Mouse (Mus musculus): ENCODE results near the gene Vcl. TPM values are rescaled to one million over a fixed set of nuclear protein-coding genes. Genes with fewer than 3 reads are reported as not detected.

The Vcl gene
- 29.0 and 29.8 TPM in 2 replicates for total RNA-seq (2014; fragmentation: Nextera tagmentation)
- total RNA-seq (2017): 25.2 and 25.4 TPM in 2 replicates

- ATAC-seq (replicated peaks; ENCODE audit: poor library complexity, severe bottlenecking): peak; percentile 71
Observed at GRCm38 (mm10) chr14:20928848-20929745, at the start of gene Vcl. TSS of gene Vcl (plus strand) at chr14:20929398.

DNA sequence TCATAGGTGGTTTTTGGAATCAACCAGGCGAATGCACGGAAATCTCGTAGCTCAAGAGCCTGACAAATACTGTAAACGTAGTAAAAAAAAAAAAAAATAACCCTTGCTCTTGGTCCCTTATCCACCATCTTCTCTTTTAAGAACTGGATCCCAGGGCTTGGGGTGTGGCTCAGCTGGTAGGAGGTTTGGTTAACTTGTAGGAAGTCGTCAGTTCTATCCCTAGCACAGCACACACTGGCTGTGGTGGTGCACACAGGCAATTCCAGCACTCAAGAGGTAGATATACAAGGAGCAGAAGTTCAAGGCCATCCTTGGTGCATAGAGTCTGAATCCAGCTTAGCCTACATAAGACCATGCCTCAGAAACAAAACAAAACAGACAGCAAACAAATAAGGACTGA is 44.5 kb upstream of the Vcl start:
- 0 out of 2 replicates have a peak, but pooled peaks have one; percentile 7 for ATAC-seq (replicated peaks; ENCODE audit: poor library complexity, severe bottlenecking)

GRCm38 (mm10) chr14:20885091-20885888 is 43.9 kb upstream of the Vcl start:
- ATAC-seq (replicated peaks; ENCODE audit: poor library complexity, severe bottlenecking): peak; percentile 85

DNA sequence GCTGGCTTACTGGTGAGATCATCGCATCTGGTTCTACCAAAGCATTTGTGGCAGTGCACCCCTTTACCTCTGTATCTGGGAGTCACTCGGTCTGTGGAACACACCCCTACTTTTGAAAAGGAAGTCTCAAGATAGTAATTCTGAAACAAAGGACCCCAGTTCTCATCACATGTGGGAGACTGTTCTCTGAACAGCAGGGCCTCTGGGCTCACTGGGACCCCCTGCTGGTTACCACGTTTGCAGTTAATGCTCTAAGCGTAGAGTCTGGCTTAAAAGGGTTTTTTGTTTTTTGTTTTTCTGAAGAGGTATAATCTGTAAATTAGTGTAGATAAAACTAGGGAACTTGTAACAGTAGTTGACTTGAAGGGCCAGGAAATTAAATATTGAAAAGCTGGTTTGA is 42.9 kb upstream of the Vcl start:
- ATAC-seq (replicated peaks; ENCODE audit: poor library complexity, severe bottlenecking): 0 out of 2 replicates have a peak, but pooled peaks have one; percentile 32

DNA sequence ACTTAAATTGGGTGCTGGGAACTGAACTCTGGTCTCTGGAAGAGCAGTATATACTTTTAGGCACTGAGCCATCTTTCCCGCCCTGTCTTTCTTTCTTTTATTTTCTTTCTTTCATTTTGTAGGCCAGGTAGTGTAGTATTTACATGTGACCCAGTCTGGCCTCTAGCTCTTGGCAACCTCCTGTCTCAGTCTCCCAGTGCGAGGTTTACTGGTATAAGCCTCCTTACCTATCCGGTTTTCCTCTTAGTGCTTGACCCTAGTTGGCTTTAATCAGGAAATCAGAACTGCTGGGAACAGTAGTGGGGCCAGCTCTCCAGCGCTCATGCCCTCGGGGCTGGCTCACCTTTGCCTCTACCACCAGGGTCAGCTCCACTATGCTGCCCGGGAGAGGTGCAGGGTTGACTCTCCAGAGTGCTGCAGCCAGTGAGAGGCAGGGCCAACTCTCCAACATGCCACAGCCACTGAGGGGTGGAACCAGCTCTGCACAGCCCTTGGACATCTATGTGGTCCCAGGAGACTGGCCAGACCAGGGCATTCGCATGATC is 41.6 kb upstream of the Vcl start:
- ATAC-seq (replicated peaks; ENCODE audit: poor library complexity, severe bottlenecking): no peak

GRCm38 (mm10) chr14:20891941-20892402 is 37.2 kb upstream of the Vcl start:
- peak; percentile 90 for ATAC-seq (replicated peaks; ENCODE audit: poor library complexity, severe bottlenecking)

- ATAC-seq (replicated peaks; ENCODE audit: poor library complexity, severe bottlenecking): no peak
Observed at GRCm38 (mm10) chr14:20893815-20894214, 35.4 kb upstream of the Vcl start.

DNA sequence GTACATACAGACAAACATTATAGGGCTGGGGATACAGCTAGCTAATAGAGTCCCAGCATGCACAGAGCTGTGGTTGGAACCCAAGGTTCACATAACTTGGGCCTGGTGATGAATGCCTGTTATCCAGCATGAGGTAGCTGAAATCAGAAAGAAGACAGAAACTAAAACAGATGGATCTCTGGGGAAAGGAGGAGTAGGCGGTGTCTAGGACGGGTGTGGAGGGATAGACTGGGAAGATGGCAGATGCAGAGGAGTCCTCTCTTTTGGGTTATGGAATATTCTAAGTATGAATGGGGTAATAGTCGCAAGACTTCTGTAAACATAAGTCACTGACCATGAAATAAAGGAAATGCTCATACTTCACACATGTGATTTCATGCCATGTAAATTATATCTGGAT is 27.9 kb upstream of the Vcl start:
- ATAC-seq (replicated peaks; ENCODE audit: poor library complexity, severe bottlenecking): no peak

DNA sequence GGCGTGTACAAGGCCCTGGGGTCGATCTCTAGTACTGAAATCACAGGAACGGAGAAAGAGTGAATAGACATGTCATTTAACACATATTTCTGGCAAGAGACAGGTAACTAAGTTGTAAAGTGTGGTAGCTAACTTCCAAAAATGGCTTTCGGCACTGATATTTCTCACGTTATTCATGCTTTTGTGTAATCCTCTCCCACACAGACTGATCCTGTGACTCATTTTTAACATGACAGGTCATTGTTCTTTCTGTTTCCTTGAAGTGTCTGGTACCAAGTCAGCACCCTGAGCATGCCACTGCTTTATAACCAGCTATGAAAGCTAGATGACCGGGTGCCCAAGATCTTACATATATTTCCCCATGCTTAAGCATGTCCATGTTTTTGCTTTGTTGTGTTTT is 26.1 kb upstream of the Vcl start:
- no peak for ATAC-seq (replicated peaks; ENCODE audit: poor library complexity, severe bottlenecking)

DNA sequence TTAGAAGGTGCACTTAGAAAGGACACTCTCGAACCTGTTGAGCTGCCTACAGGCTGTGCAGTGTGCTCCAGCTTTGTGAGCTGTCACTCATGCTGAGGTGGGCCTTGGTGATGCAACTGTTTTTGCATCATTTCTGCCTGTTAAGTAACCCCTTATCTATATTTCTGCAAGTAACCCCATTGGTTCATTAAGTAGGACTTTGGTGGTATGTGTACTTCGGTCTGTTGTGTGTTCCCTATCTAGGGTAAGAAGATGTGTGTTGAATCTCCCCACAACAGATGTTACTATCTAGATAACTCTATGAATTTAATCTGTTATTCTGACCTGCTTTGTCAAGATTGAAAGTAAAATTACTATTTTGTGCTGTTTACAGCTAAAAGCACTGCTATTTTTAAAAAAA is 17.4 kb upstream of the Vcl start:
- ATAC-seq (replicated peaks; ENCODE audit: poor library complexity, severe bottlenecking): peak; percentile 92

GRCm38 (mm10) chr14:20914415-20914814 is 14.8 kb upstream of the Vcl start:
- ATAC-seq (replicated peaks; ENCODE audit: poor library complexity, severe bottlenecking): no peak

DNA sequence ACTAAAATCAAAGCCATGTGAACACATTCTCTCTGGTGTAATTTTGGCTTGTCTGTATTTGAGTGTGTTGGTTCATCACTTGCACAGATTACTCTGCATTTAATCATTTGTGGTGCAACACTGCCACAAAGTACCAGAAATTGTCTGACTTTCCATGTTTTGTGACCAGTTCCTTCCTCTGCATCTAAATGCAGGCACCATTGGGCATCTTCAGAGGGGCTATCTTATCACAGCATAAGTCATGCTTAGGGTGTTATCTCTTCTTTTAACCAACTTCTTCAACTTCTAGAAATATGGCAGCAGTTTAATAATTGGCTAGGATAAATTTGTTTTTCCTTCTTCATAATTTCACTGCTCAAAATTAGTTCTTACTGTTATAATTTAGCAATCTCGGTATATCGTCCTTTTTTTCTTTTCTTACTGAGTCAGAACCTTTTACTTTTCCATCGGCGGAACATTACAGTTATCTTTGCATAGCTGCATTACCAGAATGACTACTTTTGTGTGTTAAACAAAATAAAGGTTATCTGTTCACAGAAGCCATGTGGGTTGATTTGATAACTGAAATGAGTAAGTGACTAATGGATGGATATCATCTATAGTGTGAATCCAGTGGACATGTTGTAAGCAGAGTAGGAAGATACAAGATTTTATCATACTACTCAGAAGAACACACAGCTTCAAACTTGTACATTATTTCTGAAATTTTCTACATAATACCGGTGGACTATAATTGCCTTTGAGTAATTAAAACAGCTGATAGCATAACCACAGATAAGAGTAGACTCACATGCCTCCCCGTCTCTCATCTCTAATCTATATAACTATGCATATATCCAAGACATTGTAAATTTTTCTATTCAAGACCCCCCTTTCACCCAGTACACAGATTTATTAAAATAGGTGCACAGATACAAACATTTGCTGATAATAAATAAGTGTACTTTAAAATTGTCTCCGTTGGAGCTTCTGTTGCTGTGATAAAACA is 12.3 kb upstream of the Vcl start:
- ATAC-seq (replicated peaks; ENCODE audit: poor library complexity, severe bottlenecking): no peak

GRCm38 (mm10) chr14:20924071-20924789 is 5.0 kb upstream of the Vcl start:
- peak; percentile 47 for ATAC-seq (replicated peaks; ENCODE audit: poor library complexity, severe bottlenecking)

GRCm38 (mm10) chr14:20927470-20928307 is 1.5 kb upstream of the Vcl start:
- peak; percentile 40 for ATAC-seq (replicated peaks; ENCODE audit: poor library complexity, severe bottlenecking)

DNA sequence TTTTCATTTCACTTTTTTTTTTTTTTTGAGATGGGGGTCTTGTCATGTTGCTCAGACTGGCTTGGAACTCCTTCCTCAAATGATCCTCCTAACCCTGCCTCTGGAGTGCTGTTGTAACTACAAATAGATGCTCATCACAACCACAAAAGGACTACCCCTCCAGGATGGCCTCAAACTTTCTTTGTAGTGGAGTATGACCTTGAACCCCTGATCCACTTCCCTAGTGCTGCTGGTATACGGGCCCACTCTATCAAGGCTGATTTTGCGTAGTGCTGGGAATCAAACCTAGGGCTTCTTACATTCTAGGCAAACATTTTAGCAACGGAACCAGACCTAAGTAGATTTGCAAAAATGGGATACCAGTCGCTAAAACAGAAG is 901 bp upstream of the Vcl start:
- ATAC-seq (replicated peaks; ENCODE audit: poor library complexity, severe bottlenecking): peak; percentile 50

- ATAC-seq (replicated peaks; ENCODE audit: poor library complexity, severe bottlenecking): no peak
Observed at GRCm38 (mm10) chr14:20929814-20930434, 726 bp downstream of the Vcl start.

GRCm38 (mm10) chr14:20930481-20931391 is 1.5 kb downstream of the Vcl start:
- no peak for ATAC-seq (replicated peaks; ENCODE audit: poor library complexity, severe bottlenecking)

Measured in granulocyte monocyte progenitor cell, adult 5-6 weeks (primary cell).